11 mouse cellular contexts compared by ENCODE assay signal in the genomic region with DNA sequence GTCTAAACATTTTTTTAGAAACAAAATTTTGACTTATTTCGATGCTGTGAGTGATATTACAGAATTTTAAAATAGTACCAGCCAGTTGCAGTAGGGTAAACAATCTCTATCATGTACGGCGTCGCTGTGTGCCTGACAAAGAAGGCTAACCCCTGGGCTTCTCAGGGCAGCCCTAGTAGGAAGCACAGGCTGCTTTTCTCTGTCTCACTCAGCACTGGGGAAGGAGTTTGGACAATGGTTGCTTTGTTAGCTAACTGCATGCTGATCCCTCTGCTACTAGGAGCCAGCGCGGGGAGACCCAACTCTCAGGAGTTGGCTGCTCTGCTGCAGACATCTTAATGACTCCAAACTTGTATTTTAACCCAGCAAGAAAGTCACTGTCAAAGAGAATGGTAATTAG.
DNase-seq lines count a peak whose midpoint lies in the region; ATAC-seq and TF ChIP-seq lines count a peak whose summit lies in the region.
"Had no signal": no experiment of that assay in that cellular context is flagged by ENCODE, and none has a peak within 500 bp of the region (broad histone marks: within the 10 kb centered on the region; RNA-seq: fewer than 3 reads in every experiment).

No protein-coding gene starts in this region.

- ATAC-seq in embryonic facial prominence, embryonic 11.5 days (replicated peaks; ENCODE audit: insufficient number of reproducible peaks, low FRiP score, low TSS enrichment, low read depth): peak; percentile 60; the same call in 1 of the 2 replicates
- ATAC-seq in hindbrain, embryonic 13.5 days (ENCODE audit: low FRiP score): no peak
- no peak; the same call in 1 of the 2 replicates for ATAC-seq in midbrain, embryonic 14.5 days (ENCODE audit: low FRiP score, low TSS enrichment)

- no peak overlapping the region for H3K9ac ChIP-seq in embryonic facial prominence, embryonic 11.5 days (replicated peaks; ENCODE audit: low read length)
- H3K9ac ChIP-seq in hindbrain, embryonic 13.5 days: no peak overlapping the region
- no peak overlapping the region for H3K9ac ChIP-seq in midbrain, embryonic 14.5 days (replicated peaks; ENCODE audit: low read length)

- H3K4me2 ChIP-seq in embryonic facial prominence, embryonic 11.5 days (ENCODE audit: low read depth, low read length): no peak overlapping the region
- H3K4me2 ChIP-seq in hindbrain, embryonic 13.5 days: no peak overlapping the region
- H3K4me2 ChIP-seq in midbrain, embryonic 14.5 days (ENCODE audit: low read length): no peak overlapping the region

- no peak for TF ChIP-seq POLR2A in kidney, adult 2 months (IDR thresholded peaks at IDR 0.05; ENCODE audit: low read depth, low read length)

- H3K27me3 ChIP-seq in embryonic facial prominence, embryonic 11.5 days (ENCODE audit: control insufficient read depth, insufficient read depth, low read length): no peaks in the 10 kb centered on the region
- no peaks in the 10 kb centered on the region for H3K27me3 ChIP-seq in hindbrain, embryonic 13.5 days
- H3K27me3 ChIP-seq in midbrain, embryonic 14.5 days (ENCODE audit: control insufficient read depth, insufficient read depth, low read length): no peaks in the 10 kb centered on the region
- H3K27me3 ChIP-seq in kidney, adult 2 months (replicated peaks; ENCODE audit: control insufficient read depth, insufficient read depth, low read length): no peaks in the 10 kb centered on the region

- H3K27ac ChIP-seq in embryonic facial prominence, embryonic 11.5 days (replicated peaks; ENCODE audit: low read depth, low read length): 0 out of 2 replicates have a peak overlapping the region, but pooled peaks have one; percentile 6
- H3K27ac ChIP-seq in hindbrain, embryonic 13.5 days: peak overlapping the region; percentile 52; the same call in 1 of the 2 replicates
- H3K27ac ChIP-seq in midbrain, embryonic 14.5 days (replicated peaks; ENCODE audit: low read depth, low read length): peak overlapping the region; percentile 32; the same call in 1 of the 2 replicates
- no peak overlapping the region for H3K27ac ChIP-seq in kidney, adult 2 months (ENCODE audit: insufficient read depth, low read depth, low read length)

- H3K4me1 ChIP-seq in embryonic facial prominence, embryonic 11.5 days (ENCODE audit: control insufficient read depth, insufficient read depth, low read length): no peaks in the 10 kb centered on the region
- H3K4me1 ChIP-seq in hindbrain, embryonic 13.5 days (replicated peaks): no peaks in the 10 kb centered on the region; the same call in 1 of the 2 replicates
- H3K4me1 ChIP-seq in midbrain, embryonic 14.5 days (ENCODE audit: control insufficient read depth, insufficient read depth, low read length): 0 out of 2 replicates have a peak, but pooled peaks cover 4% of the 10 kb centered on the region
- H3K4me1 ChIP-seq in kidney, adult 2 months (ENCODE audit: control insufficient read depth, insufficient read depth, low read length): peaks cover 3% of the 10 kb centered on the region; the same call in 1 of the 2 replicates

- DNase-seq in ZHBTc4 (ENCODE audit: low read depth, low spot score) (peak; percentile 39), adipocyte (ENCODE audit: low spot score) (no peak)
- DNase-seq in embryonic facial prominence, embryonic 11.5 days (ENCODE audit: low spot score): peak; percentile 60
- DNase-seq in midbrain, embryonic 14.5 days: peak; percentile 68
- DNase-seq in kidney, adult 2 months: no peak
- no peak for DNase-seq in kidney, postnatal 14 days
- no peak for DNase-seq in adrenal gland, adult 2 months
- DNase-seq: gastrocnemius, postnatal 36 days; lung, adult 18-20 months; thymus, postnatal 25 days had no signal

- H3K36me3 ChIP-seq in embryonic facial prominence, embryonic 11.5 days (replicated peaks; ENCODE audit: control insufficient read depth, insufficient read depth, low read depth, low read length): no peaks in the 10 kb centered on the region
- H3K36me3 ChIP-seq in hindbrain, embryonic 13.5 days: no peaks in the 10 kb centered on the region
- H3K36me3 ChIP-seq in midbrain, embryonic 14.5 days (ENCODE audit: control insufficient read depth, insufficient read depth, low read length): no peaks in the 10 kb centered on the region
- H3K36me3 ChIP-seq in kidney, adult 2 months (ENCODE audit: control insufficient read depth, insufficient read depth, low read length): no peaks in the 10 kb centered on the region

- no peak overlapping the region for H3K4me3 ChIP-seq in embryonic facial prominence, embryonic 11.5 days (ENCODE audit: low read depth, low read length)
- no peak overlapping the region for H3K4me3 ChIP-seq in hindbrain, embryonic 13.5 days
- no peak overlapping the region for H3K4me3 ChIP-seq in midbrain, embryonic 14.5 days (replicated peaks; ENCODE audit: low read depth, low read length)
- no peak overlapping the region for H3K4me3 ChIP-seq in kidney, adult 2 months (ENCODE audit: insufficient read depth, low read depth, low read length)

- WGBS in embryonic facial prominence, embryonic 11.5 days: 12% methylated on average over 6 of the region's 6 CpGs
- 15% methylated on average over 6 of the region's 6 CpGs for WGBS in hindbrain, embryonic 13.5 days
- 6% methylated on average over 6 of the region's 6 CpGs for WGBS in midbrain, embryonic 14.5 days
- WGBS in kidney, adult 2 months: 63% methylated on average over 6 of the region's 6 CpGs

- no peak for TF ChIP-seq CTCF in kidney, adult 2 months (conservative IDR thresholded peaks at IDR 0.05; ENCODE audit: insufficient read depth, insufficient read length, low read depth, low read length)

- no peaks in the 10 kb centered on the region for H3K9me3 ChIP-seq in embryonic facial prominence, embryonic 11.5 days (replicated peaks; ENCODE audit: control insufficient read depth, low read length)
- no peaks in the 10 kb centered on the region for H3K9me3 ChIP-seq in hindbrain, embryonic 13.5 days
- H3K9me3 ChIP-seq in midbrain, embryonic 14.5 days (ENCODE audit: control insufficient read depth, low read length): no peaks in the 10 kb centered on the region

Comparison
In these comparisons a context has a peak if more than half of its experiments do, and no peak if none do; other contexts are left out.
1. DNase-seq: peak in ZHBTc4 (single experiment), embryonic facial prominence, embryonic 11.5 days (single experiment) and midbrain, embryonic 14.5 days (single experiment); none in kidney, adult 2 months (single experiment), kidney, postnatal 14 days (single experiment), adipocyte (single experiment) and adrenal gland, adult 2 months (single experiment).